Mouse (Mus musculus): ENCODE results near the gene Anp32a. TPM values are rescaled to one million over a fixed set of nuclear protein-coding genes. Genes with fewer than 3 reads are reported as not detected.

Gene Anp32a
- polyA plus RNA-seq, 1 experiment from 2014 or later: 292 TPM

- Histone ChIP-seq H3K9me3 (no peaks in the 10 kb centered on the region), H3K27ac (no peak overlapping the region), H3K4me2 (no peak overlapping the region), H3K9ac (no peak overlapping the region), H3K36me3 (no peaks in the 10 kb centered on the region), H3K27me3 (no peaks in the 10 kb centered on the region), H3K4me1 (peaks cover 13% of the 10 kb centered on the region), H3K4me3 (no peak overlapping the region)
- ATAC-seq (ENCODE audit: insufficient number of reproducible peaks, insufficient read depth, low FRiP score, low TSS enrichment, low read depth): no peak
- WGBS: 91% methylated on average over 6 of the region's 6 CpGs
Observed at GRCm38 (mm10) chr9:62421911-62422310, 80.8 kb downstream of the Anp32a start.

- ATAC-seq (ENCODE audit: insufficient number of reproducible peaks, insufficient read depth, low FRiP score, low TSS enrichment, low read depth): no peak
- Histone ChIP-seq H3K36me3 (0 out of 2 replicates have a peak, but pooled peaks cover 4% of the 10 kb centered on the region), H3K27ac (no peak overlapping the region; the same call in 1 of the 2 replicates), H3K9me3 (no peaks in the 10 kb centered on the region), H3K9ac (no peak overlapping the region), H3K4me2 (no peak overlapping the region), H3K4me1 (peaks cover 13% of the 10 kb centered on the region), H3K27me3 (no peaks in the 10 kb centered on the region), H3K4me3 (no peak overlapping the region)
- WGBS: 91% methylated on average over 10 of the region's 10 CpGs
Observed at GRCm38 (mm10) chr9:62422926-62423325, 81.8 kb downstream of the Anp32a start.

GRCm38 (mm10) chr9:62423871-62424270 is 82.8 kb downstream of the Anp32a start:
- WGBS: 93% methylated on average over 10 of the region's 10 CpGs
- Histone ChIP-seq H3K27ac (no peak overlapping the region), H3K9ac (no peak overlapping the region), H3K4me1 (peaks cover 13% of the 10 kb centered on the region), H3K9me3 (no peaks in the 10 kb centered on the region), H3K4me3 (no peak overlapping the region), H3K4me2 (no peak overlapping the region), H3K27me3 (no peaks in the 10 kb centered on the region), H3K36me3 (peaks cover 10% of the 10 kb centered on the region)
- no peak for ATAC-seq (ENCODE audit: insufficient number of reproducible peaks, insufficient read depth, low FRiP score, low TSS enrichment, low read depth)

GRCm38 (mm10) chr9:62425265-62425664 is 84.2 kb downstream of the Anp32a start:
- H3K9me3 ChIP-seq: 0 out of 2 replicates have a peak, but pooled peaks cover 4% of the 10 kb centered on the region
- H3K4me2 ChIP-seq: no peak overlapping the region
- no peak overlapping the region for H3K9ac ChIP-seq
- no peaks in the 10 kb centered on the region for H3K27me3 ChIP-seq
- H3K4me3 ChIP-seq: no peak overlapping the region
- H3K4me1 ChIP-seq: peaks cover 13% of the 10 kb centered on the region
- ATAC-seq (ENCODE audit: insufficient number of reproducible peaks, insufficient read depth, low FRiP score, low TSS enrichment, low read depth): no peak
- no peak overlapping the region for H3K27ac ChIP-seq
- peaks cover 16% of the 10 kb centered on the region for H3K36me3 ChIP-seq
- 46% methylated on average over 5 of the region's 5 CpGs for WGBS

- H3K4me2 ChIP-seq: no peak overlapping the region
- WGBS: 93% methylated on average over 19 of the region's 19 CpGs
Observed at GRCm38 (mm10) chr9:62426021-62426420, 84.9 kb downstream of the Anp32a start.

GRCm38 (mm10) chr9:62426531-62426930 is 85.4 kb downstream of the Anp32a start:
- no peak overlapping the region for H3K4me3 ChIP-seq

More at GRCm38 (mm10) chr9:62426021-62426420, 84.9 kb downstream of the Anp32a start:
- no peaks in the 10 kb centered on the region for H3K27me3 ChIP-seq
- H3K4me1 ChIP-seq: peaks cover 5% of the 10 kb centered on the region
- peaks cover 20% of the 10 kb centered on the region for H3K36me3 ChIP-seq
- ATAC-seq (ENCODE audit: insufficient number of reproducible peaks, insufficient read depth, low FRiP score, low TSS enrichment, low read depth): no peak
- H3K4me3 ChIP-seq: no peak overlapping the region
- no peak overlapping the region for H3K27ac ChIP-seq
- no peak overlapping the region for H3K9ac ChIP-seq
- H3K9me3 ChIP-seq: 0 out of 2 replicates have a peak, but pooled peaks cover 4% of the 10 kb centered on the region

GRCm38 (mm10) chr9:62427010-62427409 is 85.9 kb downstream of the Anp32a start:
- no peak overlapping the region for H3K9ac ChIP-seq
- no peak for ATAC-seq (ENCODE audit: insufficient number of reproducible peaks, insufficient read depth, low FRiP score, low TSS enrichment, low read depth)
- no peak overlapping the region for H3K27ac ChIP-seq
- H3K36me3 ChIP-seq: peaks cover 27% of the 10 kb centered on the region
- no peak overlapping the region for H3K4me2 ChIP-seq
- H3K4me3 ChIP-seq: no peak overlapping the region
- 0 out of 2 replicates have a peak, but pooled peaks cover 4% of the 10 kb centered on the region for H3K9me3 ChIP-seq
- no peaks in the 10 kb centered on the region; the same call in 1 of the 2 replicates for H3K4me1 ChIP-seq
- 78% methylated on average over 8 of the region's 8 CpGs for WGBS
- H3K27me3 ChIP-seq: no peaks in the 10 kb centered on the region

More at GRCm38 (mm10) chr9:62426531-62426930, 85.4 kb downstream of the Anp32a start:
- peaks cover 25% of the 10 kb centered on the region for H3K36me3 ChIP-seq
- H3K4me1 ChIP-seq: peaks cover under 1% of the 10 kb centered on the region; the same call in 1 of the 2 replicates
- no peaks in the 10 kb centered on the region for H3K27me3 ChIP-seq
- no peak overlapping the region for H3K4me2 ChIP-seq
- 91% methylated on average over 6 of the region's 6 CpGs for WGBS
- H3K9ac ChIP-seq: no peak overlapping the region
- no peak overlapping the region for H3K27ac ChIP-seq
- no peak for ATAC-seq (ENCODE audit: insufficient number of reproducible peaks, insufficient read depth, low FRiP score, low TSS enrichment, low read depth)
- 0 out of 2 replicates have a peak, but pooled peaks cover 4% of the 10 kb centered on the region for H3K9me3 ChIP-seq

Other genes starting within 250 kb of the Anp32a start
- gene Glce, start 218.6 kb upstream of the Anp32a start, polyA plus RNA-seq (2015; fragmentation: Nextera tagmentation; extraction: Ambion mirVana): 42.5 and 44.3 TPM in 2 replicates
- not detected in 2 replicates for gene Spesp1, start 59.1 kb upstream of the Anp32a start, polyA plus RNA-seq (2015; fragmentation: Nextera tagmentation; extraction: Ambion mirVana)
- gene Coro2b, start 195.8 kb downstream of the Anp32a start, polyA plus RNA-seq (2015; fragmentation: Nextera tagmentation; extraction: Ambion mirVana): 7.8 and 8.8 TPM in 2 replicates

All from embryonic facial prominence, embryonic 13.5 days (tissue).